Mouse (Mus musculus) retina, adult 2 months (tissue): Measurements from ENCODE around the gene Snrpb.

ENCODE experiments used
- DNase-seq: peaks from one replicate; pipeline ENCODE4 v3.0.0-alpha.2; 2012; ENCODE audit warnings: low read depth, low spot score

Gene Snrpb

DNA sequence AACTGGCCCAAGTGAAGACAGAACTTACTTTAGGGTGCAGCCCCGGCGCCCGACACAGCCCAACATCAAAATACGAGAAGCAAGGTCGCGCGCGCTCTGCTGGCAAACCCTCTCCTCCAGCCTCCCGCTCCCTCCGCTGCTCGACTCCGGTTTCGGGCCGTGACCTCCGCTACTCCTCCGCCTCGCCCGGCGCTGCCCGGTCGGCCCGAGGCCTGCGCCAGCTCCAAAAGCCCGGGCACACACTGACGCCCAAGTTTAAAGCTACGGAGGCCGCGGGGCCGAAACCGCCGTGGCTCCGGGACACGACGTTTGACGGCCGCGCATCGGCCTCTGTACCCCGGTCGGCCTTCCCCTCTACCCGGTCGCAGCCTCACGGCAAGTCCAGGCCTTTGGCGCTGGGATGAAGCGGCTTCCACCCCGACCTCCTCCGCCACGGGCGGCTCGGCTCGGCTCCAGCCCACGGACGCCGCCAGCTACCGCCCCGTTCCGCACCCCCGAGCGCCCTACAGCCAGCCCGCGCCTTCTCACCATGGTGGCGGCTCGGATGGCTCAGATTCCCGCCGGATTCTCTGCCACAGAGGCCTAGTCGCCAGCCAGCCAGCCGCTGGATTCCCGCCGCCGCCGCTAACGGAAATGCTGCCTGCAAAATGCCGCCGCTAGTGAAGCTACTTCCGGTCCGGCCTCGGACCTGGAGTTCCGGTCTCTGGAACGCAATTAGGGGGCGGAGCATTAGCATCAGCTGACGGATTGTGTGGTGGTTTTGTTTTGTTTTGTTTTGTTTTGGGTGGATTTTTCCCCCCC lies at the start of gene Snrpb:
Snrpb (minus strand) TSS at position 698 of the 801 bp plus-strand sequence.
- peak; percentile 82 for DNase-seq

DNA sequence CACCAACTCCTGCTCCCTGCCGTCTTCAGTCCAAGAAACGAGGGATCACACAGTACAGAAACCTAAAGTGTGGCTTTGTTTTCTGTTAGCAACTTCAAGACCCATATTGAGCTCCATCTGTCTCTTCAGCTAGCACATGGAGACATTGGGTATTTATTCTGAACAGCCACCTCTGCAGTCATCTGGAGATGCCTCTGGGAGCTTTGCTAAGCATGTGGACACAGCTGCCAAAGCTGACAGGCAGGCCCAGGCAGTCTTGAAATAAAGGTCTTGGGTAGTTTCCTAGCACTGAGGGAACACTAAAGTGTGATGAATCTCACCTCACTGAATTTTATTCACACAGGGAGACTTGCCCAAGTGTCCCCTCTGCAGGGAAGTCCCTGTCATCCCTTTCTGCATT lies 32.4 kb upstream of the Snrpb start:
- no peak for DNase-seq

- no peak for DNase-seq
Observed at GRCm38 (mm10) chr2:130209636-130210035, 30.4 kb upstream of the Snrpb start.

DNA sequence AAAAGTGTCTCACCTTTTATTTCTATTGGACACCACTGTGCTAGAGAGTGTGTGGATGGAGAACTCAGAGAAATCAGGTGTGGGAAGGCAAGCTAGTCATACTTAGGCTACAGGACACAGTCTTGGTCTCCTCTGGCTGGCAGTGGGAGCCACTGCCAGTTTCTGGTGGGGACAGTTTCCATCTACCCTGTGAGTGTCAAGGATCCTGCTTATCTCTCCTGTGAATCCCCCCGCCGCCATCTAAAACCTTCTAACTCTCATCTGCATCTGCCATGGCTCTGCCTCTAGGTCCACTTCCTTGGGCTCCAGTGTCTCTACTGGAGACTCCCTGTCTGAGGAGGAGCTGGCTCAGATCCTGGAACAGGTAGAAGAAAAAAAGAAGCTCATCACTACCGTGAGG lies 28.8 kb upstream of the Snrpb start:
- no peak for DNase-seq

GRCm38 (mm10) chr2:130207376-130207775 lies 28.2 kb upstream of the Snrpb start:
- DNase-seq, result no peak

GRCm38 (mm10) chr2:130200961-130201360 lies 21.8 kb upstream of the Snrpb start:
- no peak for DNase-seq

- no peak for DNase-seq
Observed at GRCm38 (mm10) chr2:130194894-130195293, 15.7 kb upstream of the Snrpb start, which contains the start of gene Tmc2. Tmc2 (plus strand) TSS chr2:130195194.

- no peak for DNase-seq
Observed at GRCm38 (mm10) chr2:130188391-130188790, 9.2 kb upstream of the Snrpb start.

- DNase-seq, result no peak
Observed at GRCm38 (mm10) chr2:130179507-130180019, 360 bp upstream of the Snrpb start.

DNA sequence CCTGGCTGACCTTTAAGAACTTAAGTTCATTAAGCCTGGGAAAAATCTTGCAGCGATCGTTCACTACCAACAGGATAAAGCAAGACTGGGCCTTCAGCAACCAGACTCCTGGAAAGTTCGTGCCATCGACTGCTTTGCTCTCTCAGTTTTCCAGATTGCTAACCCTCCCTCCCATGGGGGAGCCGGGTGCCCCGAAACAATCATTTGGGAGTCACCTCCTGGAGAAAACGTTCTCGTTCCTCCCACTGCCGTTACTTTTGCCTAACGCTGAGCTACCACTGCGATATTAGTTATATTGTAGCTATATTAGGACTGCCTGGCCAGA lies 860 bp downstream of the Snrpb start:
- no peak for DNase-seq

DNA sequence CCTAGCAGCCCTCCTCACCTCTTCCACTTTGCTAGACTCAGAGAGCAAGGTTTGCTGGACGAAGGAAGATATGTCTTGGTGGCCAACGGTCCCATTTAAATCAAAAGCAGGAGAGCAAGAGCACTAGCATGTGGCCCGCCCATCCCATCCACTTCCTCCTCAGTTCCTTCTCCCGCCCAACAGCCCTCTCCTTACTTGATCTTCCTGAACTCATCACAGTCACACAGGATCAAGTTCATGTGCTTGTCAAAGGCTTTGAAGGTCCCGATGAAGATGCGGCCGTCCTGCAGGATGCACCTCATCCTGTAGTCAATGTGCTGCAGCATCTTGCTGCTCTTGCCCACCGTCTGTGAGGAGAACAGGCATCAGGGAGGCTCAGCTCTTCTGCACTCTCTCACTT lies 2.4 kb downstream of the Snrpb start:
- no peak for DNase-seq

- DNase-seq, result no peak
Observed at GRCm38 (mm10) chr2:130171674-130172073, 7.5 kb downstream of the Snrpb start.

DNA sequence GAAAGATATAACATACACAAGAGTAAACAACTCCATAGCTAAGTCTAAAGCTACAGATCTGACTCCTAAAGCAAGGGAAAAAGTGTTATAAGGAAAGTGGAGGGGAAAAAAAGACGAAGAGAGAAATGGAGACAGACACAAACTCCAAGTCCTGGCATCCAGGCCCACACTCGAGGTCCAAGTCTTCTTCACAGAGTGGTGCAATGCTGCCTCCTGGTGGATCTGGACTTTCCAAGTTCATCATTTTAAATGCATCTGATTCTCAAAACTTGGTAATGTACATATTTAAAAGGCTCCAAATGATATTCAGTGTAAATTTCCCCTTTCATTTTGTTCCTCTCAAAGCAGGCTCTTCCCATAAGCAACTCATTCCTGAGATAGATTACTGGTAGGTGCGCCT lies 11.3 kb downstream of the Snrpb start:
- DNase-seq, result no peak

GRCm38 (mm10) chr2:130166311-130167214 lies 12.6 kb downstream of the Snrpb start:
- DNase-seq, result no peak

DNA sequence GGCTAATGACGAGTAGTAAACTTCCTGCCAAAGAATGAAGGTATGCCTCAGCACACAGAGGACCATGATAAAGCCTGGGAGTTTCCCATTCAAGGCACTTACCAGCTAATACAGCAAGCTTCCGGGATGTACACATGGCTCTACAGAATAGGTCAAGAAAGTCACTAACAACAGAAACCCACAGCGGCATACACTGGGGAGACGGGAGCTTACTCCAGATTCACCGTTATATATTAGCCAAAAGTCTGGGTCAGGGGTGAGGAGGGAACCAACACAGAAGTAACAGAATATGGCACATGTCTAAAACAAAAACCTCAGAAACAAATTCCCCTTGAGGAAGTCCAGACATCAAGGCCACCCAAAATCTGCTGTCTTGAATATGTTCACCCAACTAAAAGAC lies 16.5 kb downstream of the Snrpb start:
- DNase-seq, result no peak

DNA sequence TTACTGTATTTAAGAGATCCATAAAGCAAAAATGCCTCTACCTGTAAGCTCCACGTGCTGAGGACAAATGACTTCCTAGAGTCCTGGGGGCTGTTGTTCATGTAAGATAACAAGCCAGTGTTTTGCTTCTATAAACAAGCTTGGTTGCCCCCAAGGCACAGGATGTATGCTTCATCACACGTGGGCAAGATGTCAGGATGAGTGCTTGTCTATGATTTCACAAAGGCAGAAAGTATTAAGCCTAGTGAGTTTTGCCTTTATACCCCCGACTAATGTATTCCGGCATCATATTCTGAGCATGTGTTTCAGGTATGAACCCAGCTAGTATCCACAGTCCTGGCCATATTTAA lies 21.1 kb downstream of the Snrpb start:
- DNase-seq, result no peak

- DNase-seq, result no peak
Observed at GRCm38 (mm10) chr2:130157231-130158087, 21.7 kb downstream of the Snrpb start.

GRCm38 (mm10) chr2:130155851-130156250 lies 23.4 kb downstream of the Snrpb start:
- no peak for DNase-seq

DNA sequence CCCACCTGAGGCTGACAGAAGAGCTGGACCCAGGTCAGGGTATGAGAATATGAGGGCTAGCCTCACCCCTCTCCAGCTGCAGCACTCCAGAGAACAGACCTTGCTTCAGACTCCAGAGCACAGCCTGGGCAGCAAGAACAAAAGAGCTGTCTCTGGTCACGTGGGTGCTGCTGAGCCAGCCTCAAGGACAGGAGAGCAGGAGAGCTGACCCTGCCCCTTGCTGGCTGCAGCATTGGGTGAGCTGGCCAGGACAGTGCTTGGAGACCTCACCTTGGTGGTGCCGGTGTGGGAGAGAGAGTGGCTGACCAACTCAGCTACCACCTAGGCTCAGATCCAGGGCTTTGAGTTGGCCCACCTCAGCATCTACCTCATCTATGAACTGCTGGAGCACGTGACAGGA lies 24.0 kb downstream of the Snrpb start:
- DNase-seq, result no peak

DNA sequence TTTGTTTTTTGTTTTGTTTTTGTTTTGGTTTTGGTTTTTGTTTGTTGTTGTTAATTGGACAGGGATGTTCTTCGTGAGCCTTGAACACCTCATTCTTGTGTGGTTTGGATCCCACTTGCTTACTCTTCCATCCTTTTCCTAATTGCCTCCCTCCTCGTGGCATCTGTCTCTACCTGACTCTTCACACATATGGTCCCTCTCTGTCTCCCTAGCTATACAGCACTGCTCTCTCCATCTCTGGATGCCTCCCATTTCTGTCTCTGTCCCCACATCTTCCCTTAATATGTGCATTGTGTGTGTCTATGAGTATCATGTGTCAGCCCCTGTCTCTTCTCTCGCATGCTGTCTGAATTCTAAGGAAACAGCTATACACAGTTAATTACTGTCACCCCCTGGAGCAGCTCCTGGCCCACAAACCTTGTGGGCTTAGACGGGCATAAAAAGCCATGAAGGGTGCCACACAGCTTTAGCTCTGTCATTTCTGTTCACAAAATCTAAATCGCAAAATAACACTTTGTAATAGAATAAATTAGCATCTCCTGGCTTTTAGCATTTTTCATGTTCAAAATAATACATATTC lies 33.0 kb downstream of the Snrpb start:
- DNase-seq, result no peak

DNA sequence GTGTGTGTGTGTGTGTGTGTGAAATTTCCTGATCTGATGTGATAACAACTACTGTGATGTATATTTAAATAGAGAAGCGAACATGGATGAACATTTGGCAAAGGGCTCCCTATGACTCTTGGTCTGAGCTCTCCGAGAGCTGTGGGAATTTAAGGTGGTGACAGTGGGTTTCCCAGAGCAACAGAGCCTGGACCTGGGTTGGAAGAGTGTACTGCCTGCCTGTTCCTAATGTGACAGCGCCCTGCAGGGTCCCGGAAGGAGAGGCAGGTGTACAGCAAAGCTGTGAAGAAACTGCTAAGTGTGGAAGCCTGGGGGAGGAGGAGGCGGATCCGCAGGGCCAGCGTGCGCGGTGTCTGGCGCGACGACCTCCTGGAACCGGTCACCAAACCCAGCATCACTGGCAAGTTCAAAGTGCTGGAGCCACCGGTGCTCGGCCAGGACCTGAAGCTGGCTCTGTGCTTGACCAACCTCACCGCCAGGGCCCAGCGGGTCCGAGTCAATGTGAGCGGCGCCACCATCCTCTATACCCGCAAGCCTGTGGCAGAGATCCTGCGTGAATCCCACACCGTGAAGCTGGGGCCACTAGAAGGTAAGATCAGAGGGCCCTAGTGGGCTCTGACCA lies 34.4 kb downstream of the Snrpb start:
- DNase-seq, result no peak
